Mouse (Mus musculus): Measurements from ENCODE around the gene Olfr1448.

- no peak for TF ChIP-seq CEBPB (IDR thresholded peaks at IDR 0.05; ENCODE audit: low read depth)
- no peak for TF ChIP-seq CTCF (IDR thresholded peaks at IDR 0.05; ENCODE audit: control insufficient read depth, insufficient read depth, insufficient read length)
- no peak for TF ChIP-seq USF1 (IDR thresholded peaks at IDR 0.05; ENCODE audit: low read depth)
- TF ChIP-seq MAX (IDR thresholded peaks at IDR 0.05), result no peak
- TF ChIP-seq MYOG (IDR thresholded peaks at IDR 0.05; ENCODE audit: control insufficient read depth, extremely low read depth, insufficient read length), result no peak
- no peak for TF ChIP-seq MYOD1 (IDR thresholded peaks at IDR 0.05; ENCODE audit: control insufficient read depth, insufficient read length, low read depth)
- no peak for TF ChIP-seq FOSL1 (IDR thresholded peaks at IDR 0.05; ENCODE audit: insufficient read depth, low read length, poor library complexity, severe bottlenecking)
Measured at GRCm38 (mm10) chr19:12903643-12904042, 20.6 kb downstream of the Olfr1448 start, which contains the start of gene Olfr1447.
